Mouse (Mus musculus) heart, postnatal 0 days (tissue): ENCODE results near the gene Ubl3.

Experiments used
- CTCF ChIP-seq: IDR thresholded peaks from 2 replicates; pipeline ENCODE4 v1.5.1; 2016; ENCODE audit warnings: antibody characterized with exemption, control low read depth, low read depth
- EP300 ChIP-seq: IDR thresholded peaks from 2 replicates; pipeline ENCODE4 v1.6.1; 2016; ENCODE audit warnings: antibody characterized with exemption, low read depth

DNA sequence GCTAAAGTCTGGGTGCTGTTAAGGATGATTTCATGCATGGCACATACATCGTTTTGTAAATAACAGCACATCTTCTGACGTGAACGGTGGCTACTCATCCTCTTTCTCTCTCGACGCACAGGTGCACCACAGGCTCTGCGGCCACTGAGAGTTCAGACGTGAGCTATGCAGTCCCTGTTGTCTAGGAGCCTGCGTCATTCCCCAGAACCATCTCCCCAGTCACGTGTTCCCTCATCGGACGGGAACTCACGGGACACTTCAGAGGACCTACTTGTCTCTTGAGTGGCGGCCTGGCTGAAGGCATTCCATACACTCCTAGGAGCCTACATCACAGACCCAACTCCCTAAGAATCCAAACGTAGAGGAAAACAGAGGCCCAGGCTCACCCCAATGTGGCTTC, 1.1 kb upstream of the Ubl3 start:
- TF ChIP-seq CTCF (no peak), EP300 (no peak)
